Mouse (Mus musculus): ENCODE measurements around the gene Zfp809.

DNA sequence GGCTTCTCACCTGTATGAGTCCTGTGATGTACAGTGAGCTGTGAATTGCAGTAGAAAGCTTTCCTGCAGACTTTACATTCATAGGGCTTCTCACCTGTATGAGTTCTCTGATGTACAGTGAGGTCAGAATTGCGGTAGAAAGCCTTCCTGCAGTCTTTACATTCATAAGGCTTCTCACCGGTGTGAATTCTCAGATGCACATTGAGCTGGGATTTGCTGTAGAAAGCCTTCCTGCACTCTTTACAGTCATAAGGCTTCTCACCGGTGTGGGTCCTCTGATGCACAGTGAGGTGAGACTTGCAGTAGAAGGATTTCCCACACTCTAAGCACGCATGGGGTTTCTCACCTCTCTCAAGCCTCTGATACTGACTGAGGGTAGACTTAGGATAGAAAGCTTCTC lies 53.2 kb downstream of the Zfp809 start:
- TF ChIP-seq CTCF (IDR thresholded peaks at IDR 0.05; ENCODE audit: low read depth, low read length) (no peak), POLR2A (IDR thresholded peaks at IDR 0.05; ENCODE audit: borderline replicate concordance, low read depth, low read length) (no peak)
